Mouse (Mus musculus) left cerebral cortex, postnatal 36 days (tissue): ENCODE measurements around the gene Atp2b2. TPM values are rescaled to one million over a fixed set of nuclear protein-coding genes. Genes with fewer than 3 reads are reported as not detected.
"Not testable (repeated sequence)": the region's sequence is repeated elsewhere in the genome, so short reads cannot be mapped to it uniquely, and the experiment has no call there.

Source experiments
- DNase-seq, 2 experiments: peaks; one replicate each; pipeline ENCODE4 v3.0.0; 2021 to 2022; ENCODE audit warnings: low spot score in 2 of 2, mixed read lengths in 1 of 2
- intact Hi-C: fragments of 180-260 bp; cut with DNase I; formaldehyde crosslinking; loops from one replicate; pipeline ENCODE4 v1.15.1; 2025
- total RNA-seq, 2 experiments: library from RNA; stranded (reverse); gene quantifications; 2 replicates each; pipeline ENCODE4 v1.2.3; 2021

Gene Atp2b2
- total RNA-seq, 2 experiments from 2014 or later, result 722 to 790 TPM

- intact Hi-C loops, result loop anchor here (2.0 kb wide), 1 partner anchor 313 kb away; no protein-coding TSS in a partner anchor
- peak; percentile 56 to 58 for DNase-seq
These were observed 280.8 kb downstream of the Atp2b2 start for GRCm38 (mm10) chr6:113761644-113762043.

GRCm38 (mm10) chr6:113749119-113749685 is 293.2 kb downstream of the Atp2b2 start:
- DNase-seq, result no peak
- intact Hi-C loops, result no loop called here

- intact Hi-C loops, result no loop called here
- DNase-seq, result peak in 1 of 2 experiments; percentile 53
These were observed 294.1 kb downstream of the Atp2b2 start for GRCm38 (mm10) chr6:113748351-113748750.

GRCm38 (mm10) chr6:113747284-113747683 is 295.1 kb downstream of the Atp2b2 start:
- DNase-seq, result no peak
- intact Hi-C loops, result no loop called here

- DNase-seq, result no peak
- intact Hi-C loops, result no loop called here
These were observed 297.3 kb downstream of the Atp2b2 start for GRCm38 (mm10) chr6:113745117-113745516.

- intact Hi-C loops, result no loop called here
- DNase-seq, result peak in 1 of 2 experiments; percentile 21
These were observed 299.3 kb downstream of the Atp2b2 start for GRCm38 (mm10) chr6:113743111-113743510.

GRCm38 (mm10) chr6:113742321-113742720 is 300.1 kb downstream of the Atp2b2 start:
- intact Hi-C loops, result no loop called here
- peak in 1 of 2 experiments; percentile 16 for DNase-seq

GRCm38 (mm10) chr6:113741425-113741824 is 301.0 kb downstream of the Atp2b2 start:
- intact Hi-C loops, result no loop called here
- DNase-seq, result no peak

GRCm38 (mm10) chr6:113740236-113741217 is 301.9 kb downstream of the Atp2b2 start, which contains the start of gene Sec13:
Gene Sec13 (minus strand): TSS chr6:113740743.
- DNase-seq, result peak; percentile 86 to 88
- intact Hi-C loops, result no loop called here

- no peak for DNase-seq
- intact Hi-C loops, result no loop called here
These were observed 304.9 kb downstream of the Atp2b2 start for GRCm38 (mm10) chr6:113737318-113738046.

GRCm38 (mm10) chr6:113731296-113731695 is 311.1 kb downstream of the Atp2b2 start:
- intact Hi-C loops, result no loop called here
- no peak for DNase-seq

- DNase-seq, result no peak
These were observed 314.2 kb downstream of the Atp2b2 start for GRCm38 (mm10) chr6:113728181-113728580.

GRCm38 (mm10) chr6:113721061-113721460 is 321.4 kb downstream of the Atp2b2 start:
- DNase-seq, result no peak
- intact Hi-C loops, result no loop called here

More at GRCm38 (mm10) chr6:113728181-113728580, 314.2 kb downstream of the Atp2b2 start:
- intact Hi-C loops, result no loop called here

- DNase-seq, result no peak
- intact Hi-C loops, result no loop called here
These were observed 322.5 kb downstream of the Atp2b2 start, which contains the start of gene Ghrl for GRCm38 (mm10) chr6:113719878-113720277. Gene Ghrl (minus strand): TSS chr6:113719880.

- intact Hi-C loops, result no loop called here
- DNase-seq, result no peak
These were observed 324.9 kb downstream of the Atp2b2 start for GRCm38 (mm10) chr6:113717541-113717940.

GRCm38 (mm10) chr6:113714797-113715196 is 327.6 kb downstream of the Atp2b2 start:
- intact Hi-C loops, result no loop called here
- DNase-seq, result no peak

GRCm38 (mm10) chr6:113714276-113714675 is 328.1 kb downstream of the Atp2b2 start:
- intact Hi-C loops, result no loop called here
- DNase-seq, result no peak

GRCm38 (mm10) chr6:113713389-113713788 is 329.0 kb downstream of the Atp2b2 start:
- intact Hi-C loops, DNase-seq: not testable (repeated sequence)

- intact Hi-C loops, result no loop called here
These were observed 329.7 kb downstream of the Atp2b2 start for GRCm38 (mm10) chr6:113712718-113713117.

More at GRCm38 (mm10) chr6:113712718-113713117, 329.7 kb downstream of the Atp2b2 start:
- no peak for DNase-seq
